Mouse (Mus musculus): ENCODE data around the gene Stox2. TPM values are rescaled to one million over a fixed set of nuclear protein-coding genes. Genes with fewer than 3 reads are reported as not detected.

Gene Stox2
- polyA plus RNA-seq, 1 experiment from 2014 or later: 9.2 TPM

GRCm38 (mm10) chr8:47371539-47371938, 74.6 kb downstream of the Stox2 start:
- Histone ChIP-seq H3K4me1 (ENCODE audit: control insufficient read depth, insufficient read depth, low read length) (peaks cover 6% of the 10 kb centered on the region; the same call in 1 of the 2 replicates), H3K9me3 (replicated peaks; ENCODE audit: control insufficient read depth, low read length) (no peaks in the 10 kb centered on the region), H3K4me3 (replicated peaks; ENCODE audit: low read length) (no peak overlapping the region), H3K4me2 (ENCODE audit: low read depth, low read length) (no peak overlapping the region), H3K27me3 (ENCODE audit: control insufficient read depth, insufficient read depth, low read length) (no peaks in the 10 kb centered on the region), H3K27ac (ENCODE audit: low read length) (no peak overlapping the region), H3K36me3 (ENCODE audit: control insufficient read depth, insufficient read depth, low read length) (no peaks in the 10 kb centered on the region), H3K9ac (ENCODE audit: low read length) (no peak overlapping the region)
- WGBS: 51% methylated on average over 3 of the region's 3 CpGs
- ATAC-seq (ENCODE audit: insufficient read depth, low FRiP score): no peak

DNA sequence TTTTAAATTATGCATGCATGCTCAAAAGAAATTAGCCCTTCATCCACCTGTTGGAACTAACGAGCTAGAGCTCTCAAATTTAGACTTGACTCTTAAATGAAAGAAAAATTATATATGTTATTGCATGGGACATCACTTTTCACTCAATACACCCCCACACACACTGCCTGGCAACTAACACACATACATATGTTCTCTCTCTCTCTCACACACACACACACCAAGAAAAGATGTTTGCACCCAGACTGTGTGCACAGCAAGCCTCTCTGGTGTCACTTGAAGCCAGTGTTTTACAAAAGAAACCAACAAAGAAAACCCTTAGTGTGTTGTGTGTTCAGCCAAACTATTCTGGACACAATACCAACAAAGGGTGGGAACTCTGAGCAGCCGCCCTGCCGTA, 75.1 kb downstream of the Stox2 start:
- ATAC-seq (ENCODE audit: insufficient read depth, low FRiP score): no peak
- H3K36me3 ChIP-seq (ENCODE audit: control insufficient read depth, insufficient read depth, low read length): no peaks in the 10 kb centered on the region
- WGBS: 80% methylated on average over 3 of the region's 3 CpGs

GRCm38 (mm10) chr8:47370421-47371080, 75.6 kb downstream of the Stox2 start:
- ATAC-seq (ENCODE audit: insufficient read depth, low FRiP score): peak; percentile 62; the same call in 1 of the 2 replicates
- Histone ChIP-seq H3K4me3 (replicated peaks; ENCODE audit: low read length) (no peak overlapping the region), H3K9me3 (replicated peaks; ENCODE audit: control insufficient read depth, low read length) (no peaks in the 10 kb centered on the region), H3K27me3 (ENCODE audit: control insufficient read depth, insufficient read depth, low read length) (no peaks in the 10 kb centered on the region), H3K4me1 (ENCODE audit: control insufficient read depth, insufficient read depth, low read length) (peaks cover 6% of the 10 kb centered on the region; the same call in 1 of the 2 replicates), H3K27ac (ENCODE audit: low read length) (no peak overlapping the region), H3K9ac (ENCODE audit: low read length) (no peak overlapping the region), H3K4me2 (ENCODE audit: low read depth, low read length) (peak overlapping the region; percentile 7; the same call in 1 of the 2 replicates), H3K36me3 (ENCODE audit: control insufficient read depth, insufficient read depth, low read length) (no peaks in the 10 kb centered on the region)
- 22% methylated on average over 15 of the region's 15 CpGs for WGBS

More for the DNA sequence above, 75.1 kb downstream of the Stox2 start:
- no peaks in the 10 kb centered on the region for H3K9me3 ChIP-seq (replicated peaks; ENCODE audit: control insufficient read depth, low read length)
- no peaks in the 10 kb centered on the region for H3K27me3 ChIP-seq (ENCODE audit: control insufficient read depth, insufficient read depth, low read length)
- H3K4me1 ChIP-seq (ENCODE audit: control insufficient read depth, insufficient read depth, low read length): peaks cover 6% of the 10 kb centered on the region; the same call in 1 of the 2 replicates
- no peak overlapping the region for H3K27ac ChIP-seq (ENCODE audit: low read length)
- H3K4me3 ChIP-seq (replicated peaks; ENCODE audit: low read length): no peak overlapping the region
- no peak overlapping the region for H3K9ac ChIP-seq (ENCODE audit: low read length)
- H3K4me2 ChIP-seq (ENCODE audit: low read depth, low read length): peak overlapping the region; percentile 7; the same call in 1 of the 2 replicates

DNA sequence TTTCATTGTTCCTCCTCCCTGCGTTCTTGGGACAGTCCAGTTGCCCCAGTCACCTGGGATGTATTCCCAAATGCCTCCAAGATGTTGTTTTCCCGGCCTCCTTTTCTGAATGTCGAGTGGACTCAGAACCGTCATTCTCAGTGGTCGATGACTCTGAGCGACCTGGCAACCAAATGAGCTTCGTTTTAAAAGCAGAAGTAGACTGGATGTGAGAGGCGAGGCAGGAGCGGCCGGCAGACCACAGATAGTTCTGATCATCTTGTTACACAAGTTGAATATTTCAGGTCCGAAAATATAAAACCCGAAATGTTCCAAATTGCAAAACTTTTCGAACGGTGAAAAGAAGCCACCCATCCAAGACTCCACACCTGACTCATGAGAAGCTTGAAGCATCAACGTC, 76.2 kb downstream of the Stox2 start:
- no peak overlapping the region for H3K9ac ChIP-seq (ENCODE audit: low read length)
- 91% methylated on average over 15 of the region's 15 CpGs for WGBS

DNA sequence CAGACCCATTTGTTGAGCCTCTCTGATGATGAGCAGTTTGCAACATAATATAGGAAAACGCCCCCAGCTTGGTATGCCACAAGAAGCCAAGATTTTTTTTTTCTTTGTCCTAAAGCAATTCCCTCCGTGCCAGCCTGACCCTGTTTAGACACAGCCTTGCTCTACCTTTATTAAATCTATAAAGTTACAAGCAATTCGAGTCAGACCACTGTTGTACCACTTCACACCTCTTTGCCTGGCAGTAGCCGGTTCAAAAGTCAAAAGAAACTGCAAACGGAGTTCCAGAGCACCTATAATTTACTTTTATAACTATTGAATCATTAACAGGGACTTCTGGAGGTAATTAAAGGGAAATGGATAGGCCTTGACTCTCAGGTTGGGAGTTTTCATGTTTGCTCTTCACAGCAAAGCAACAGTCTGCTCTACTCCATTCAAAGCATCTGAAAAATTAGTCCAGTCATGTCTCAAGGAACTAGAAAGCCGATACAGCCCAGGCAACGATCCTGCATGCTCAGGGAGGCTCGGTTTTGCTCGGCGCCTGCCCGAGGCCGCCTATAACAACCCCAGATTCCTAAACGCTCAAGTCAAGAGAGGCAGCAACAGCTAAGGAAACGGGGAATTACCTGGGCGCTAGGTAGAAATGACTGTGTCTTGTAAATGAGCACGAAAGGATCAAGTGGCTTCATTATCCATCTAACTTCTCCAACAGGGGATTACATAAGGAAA, 77.0 kb downstream of the Stox2 start:
- Histone ChIP-seq H3K4me3 (replicated peaks; ENCODE audit: low read length) (no peak overlapping the region), H3K4me1 (ENCODE audit: control insufficient read depth, insufficient read depth, low read length) (peaks cover 6% of the 10 kb centered on the region; the same call in 1 of the 2 replicates), H3K27me3 (ENCODE audit: control insufficient read depth, insufficient read depth, low read length) (no peaks in the 10 kb centered on the region; the same call in 1 of the 2 replicates), H3K9ac (ENCODE audit: low read length) (no peak overlapping the region), H3K36me3 (ENCODE audit: control insufficient read depth, insufficient read depth, low read length) (no peaks in the 10 kb centered on the region), H3K27ac (ENCODE audit: low read length) (no peak overlapping the region), H3K4me2 (ENCODE audit: low read depth, low read length) (no peak overlapping the region), H3K9me3 (replicated peaks; ENCODE audit: control insufficient read depth, low read length) (no peaks in the 10 kb centered on the region)
- 74% methylated on average over 16 of the region's 16 CpGs for WGBS
- no peak for ATAC-seq (ENCODE audit: insufficient read depth, low FRiP score)

More for the DNA sequence above, 76.2 kb downstream of the Stox2 start:
- H3K27ac ChIP-seq (ENCODE audit: low read length): no peak overlapping the region
- peaks cover 6% of the 10 kb centered on the region; the same call in 1 of the 2 replicates for H3K4me1 ChIP-seq (ENCODE audit: control insufficient read depth, insufficient read depth, low read length)
- H3K9me3 ChIP-seq (replicated peaks; ENCODE audit: control insufficient read depth, low read length): no peaks in the 10 kb centered on the region
- no peaks in the 10 kb centered on the region; the same call in 1 of the 2 replicates for H3K27me3 ChIP-seq (ENCODE audit: control insufficient read depth, insufficient read depth, low read length)
- no peak overlapping the region for H3K4me3 ChIP-seq (replicated peaks; ENCODE audit: low read length)
- no peak for ATAC-seq (ENCODE audit: insufficient read depth, low FRiP score)
- no peak overlapping the region for H3K4me2 ChIP-seq (ENCODE audit: low read depth, low read length)
- no peaks in the 10 kb centered on the region for H3K36me3 ChIP-seq (ENCODE audit: control insufficient read depth, insufficient read depth, low read length)

DNA sequence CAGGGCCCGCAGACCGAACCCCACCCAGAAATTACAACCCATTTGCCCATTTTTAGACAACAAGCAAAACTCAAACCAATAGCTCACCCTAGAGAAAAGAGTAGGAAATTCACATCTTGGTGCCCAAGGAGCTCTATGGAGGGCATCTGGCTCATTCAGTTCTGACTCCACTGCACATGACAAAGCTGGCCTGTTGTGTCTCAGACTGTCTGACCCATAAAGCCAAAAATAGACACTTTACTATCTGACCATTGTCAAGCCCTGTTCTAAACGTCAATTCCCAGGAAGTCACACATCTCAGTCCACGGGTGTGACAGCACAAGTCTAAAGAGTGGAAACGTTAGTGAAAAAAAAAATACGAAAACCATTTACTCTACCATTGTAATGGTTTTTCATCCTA, 79.1 kb downstream of the Stox2 start:
- H3K4me1 ChIP-seq (ENCODE audit: control insufficient read depth, insufficient read depth, low read length): peaks cover 11% of the 10 kb centered on the region; the same call in 1 of the 2 replicates
- WGBS: 80% methylated on average over 6 of the region's 6 CpGs
- no peak for ATAC-seq (ENCODE audit: insufficient read depth, low FRiP score)
- H3K27ac ChIP-seq (ENCODE audit: low read length): no peak overlapping the region
- H3K4me2 ChIP-seq (ENCODE audit: low read depth, low read length): no peak overlapping the region
- no peak overlapping the region for H3K9ac ChIP-seq (ENCODE audit: low read length)
- H3K4me3 ChIP-seq (replicated peaks; ENCODE audit: low read length): no peak overlapping the region
- no peaks in the 10 kb centered on the region for H3K9me3 ChIP-seq (replicated peaks; ENCODE audit: control insufficient read depth, low read length)
- no peaks in the 10 kb centered on the region; the same call in 1 of the 2 replicates for H3K27me3 ChIP-seq (ENCODE audit: control insufficient read depth, insufficient read depth, low read length)
- H3K36me3 ChIP-seq (ENCODE audit: control insufficient read depth, insufficient read depth, low read length): no peaks in the 10 kb centered on the region

GRCm38 (mm10) chr8:47363271-47363670, 82.9 kb downstream of the Stox2 start:
- Histone ChIP-seq H3K27me3 (ENCODE audit: control insufficient read depth, insufficient read depth, low read length) (no peaks in the 10 kb centered on the region; the same call in 1 of the 2 replicates), H3K36me3 (ENCODE audit: control insufficient read depth, insufficient read depth, low read length) (no peaks in the 10 kb centered on the region), H3K4me3 (replicated peaks; ENCODE audit: low read length) (no peak overlapping the region), H3K27ac (ENCODE audit: low read length) (no peak overlapping the region), H3K9me3 (replicated peaks; ENCODE audit: control insufficient read depth, low read length) (no peaks in the 10 kb centered on the region), H3K4me1 (ENCODE audit: control insufficient read depth, insufficient read depth, low read length) (0 out of 2 replicates have a peak, but pooled peaks cover 6% of the 10 kb centered on the region), H3K4me2 (ENCODE audit: low read depth, low read length) (no peak overlapping the region), H3K9ac (ENCODE audit: low read length) (no peak overlapping the region)
- ATAC-seq (ENCODE audit: insufficient read depth, low FRiP score): peak; percentile 70; the same call in 1 of the 2 replicates
- 21% methylated on average over 8 of the region's 8 CpGs for WGBS

GRCm38 (mm10) chr8:47355340-47355906, 90.7 kb downstream of the Stox2 start:
- no peaks in the 10 kb centered on the region for H3K36me3 ChIP-seq (ENCODE audit: control insufficient read depth, insufficient read depth, low read length)
- no peak for ATAC-seq (ENCODE audit: insufficient read depth, low FRiP score)
- 88% methylated on average over 8 of the region's 8 CpGs for WGBS
- H3K9me3 ChIP-seq (replicated peaks; ENCODE audit: control insufficient read depth, low read length): no peaks in the 10 kb centered on the region
- H3K4me3 ChIP-seq (replicated peaks; ENCODE audit: low read length): no peak overlapping the region
- H3K4me1 ChIP-seq (ENCODE audit: control insufficient read depth, insufficient read depth, low read length): peaks cover 14% of the 10 kb centered on the region
- no peak overlapping the region for H3K4me2 ChIP-seq (ENCODE audit: low read depth, low read length)
- H3K27me3 ChIP-seq (ENCODE audit: control insufficient read depth, insufficient read depth, low read length): no peaks in the 10 kb centered on the region; the same call in 1 of the 2 replicates
- H3K9ac ChIP-seq (ENCODE audit: low read length): no peak overlapping the region
- no peak overlapping the region for H3K27ac ChIP-seq (ENCODE audit: low read length)

All from stomach, embryonic 16.5 days (tissue).